Mouse (Mus musculus) liver, embryonic 15.5 days (tissue): ENCODE data around the gene Ppp3r1. TPM values are rescaled to one million over a fixed set of nuclear protein-coding genes. Genes with fewer than 3 reads are reported as not detected.

Source experiments
- ATAC-seq: fragments of 200-750 bp; cut with Nextera tagmentation; 2 replicates; pipeline ENCODE4 v1.8.0; 2017; ENCODE audit warnings: moderate number of reproducible peaks, mild to moderate bottlenecking, moderate library complexity; ENCODE audit not compliant: insufficient read depth
- H3K27ac ChIP-seq: fragments of 300-500 bp; sonication (generic); replicated peaks from 2 replicates; pipeline ENCODE4 v1.5.1; 2015; ENCODE audit warnings: mild to moderate bottlenecking, inconsistent platforms
- H3K27me3 ChIP-seq: fragments of 300-500 bp; sonication (generic); 2 replicates; pipeline ENCODE4 v1.6.1; 2015; ENCODE audit warnings: mild to moderate bottlenecking, inconsistent platforms
- H3K36me3 ChIP-seq: fragments of 300-500 bp; sonication (generic); replicated peaks from 2 replicates; pipeline ENCODE4 v1.6.1; 2015; ENCODE audit warnings: moderate library complexity, mild to moderate bottlenecking, inconsistent platforms
- H3K4me1 ChIP-seq: fragments of 300-500 bp; sonication (generic); replicated peaks from 2 replicates; pipeline ENCODE4 v1.6.1; 2015; ENCODE audit warnings: inconsistent platforms
- H3K4me2 ChIP-seq: fragments of 300-500 bp; sonication (generic); 2 replicates; pipeline ENCODE4 v1.6.1; 2015; ENCODE audit warnings: moderate library complexity, mild to moderate bottlenecking, inconsistent platforms
- H3K4me3 ChIP-seq: fragments of 300-500 bp; sonication (generic); replicated peaks from 2 replicates; pipeline ENCODE4 v1.5.1; 2015; ENCODE audit warnings: mild to moderate bottlenecking, inconsistent platforms
- H3K9ac ChIP-seq: fragments of 300-500 bp; sonication (generic); 2 replicates; pipeline ENCODE4 v1.6.1; 2015; ENCODE audit warnings: moderate library complexity, mild to moderate bottlenecking, inconsistent platforms
- H3K9me3 ChIP-seq: fragments of 300-500 bp; sonication (generic); replicated peaks from 2 replicates; pipeline ENCODE4 v1.6.1; 2016; ENCODE audit warnings: inconsistent platforms
- WGBS: fragments of 180-500 bp; shearing (Covaris S2); methylation state at CpG from one replicate; pipeline ENCODE4 v1.1.7; 2015; ENCODE audit warnings: mixed read lengths; ENCODE audit not compliant: insufficient replicate concordance; 5-methylcytosine and 5-hydroxymethylcytosine counted together
- polyA plus RNA-seq: library from polyadenylated mRNA; unstranded; fragments of >200 nt; fragmentation: Nextera tagmentation; extraction: Ambion mirVana; gene quantifications from 2 replicates; pipeline ENCODE4 v1.2.1, GENCODE M21; 2015

Ppp3r1 gene
- polyA plus RNA-seq, 1 experiment from 2014 or later = 31.0 TPM

DNA sequence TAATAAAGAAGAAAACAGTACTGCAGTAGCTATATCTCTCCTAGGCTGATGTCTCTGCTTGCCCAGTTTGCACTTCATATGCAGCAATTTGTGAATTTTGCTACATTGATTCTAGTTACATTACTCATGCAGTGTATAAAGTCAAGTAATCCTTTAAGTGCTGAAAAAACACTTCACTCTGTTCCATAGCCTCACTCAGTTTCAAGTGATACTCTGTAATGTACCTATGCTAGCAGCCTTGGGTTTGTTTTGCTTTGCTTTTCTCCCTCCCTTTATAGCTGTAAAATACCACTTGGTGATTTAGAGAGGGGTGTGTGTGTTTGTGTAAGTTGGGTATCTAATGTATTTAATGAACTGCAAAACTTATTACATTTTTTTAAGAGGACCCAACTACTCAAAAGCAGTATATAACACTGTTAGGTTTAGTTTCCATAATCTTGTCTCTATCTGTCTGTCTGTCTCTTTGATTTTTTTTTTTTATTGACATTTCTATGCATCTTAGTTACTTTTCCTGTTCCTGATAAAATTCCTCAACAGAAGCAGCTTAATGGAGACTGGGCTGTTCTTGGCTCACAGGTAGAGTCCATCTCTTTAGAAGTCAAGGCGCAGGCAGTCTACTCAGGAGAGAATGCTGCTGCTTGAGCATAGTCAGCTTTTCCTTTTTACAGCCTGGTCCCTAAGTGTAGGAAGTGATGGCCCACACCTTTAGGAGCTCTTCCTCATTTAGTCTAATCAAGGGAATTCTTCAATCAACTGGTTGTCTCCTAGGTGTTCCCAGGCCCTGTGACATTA, 12.1 kb downstream of the Ppp3r1 start:
- H3K27me3 ChIP-seq = no peaks in the 10 kb centered on the region
- ATAC-seq = no peak

DNA sequence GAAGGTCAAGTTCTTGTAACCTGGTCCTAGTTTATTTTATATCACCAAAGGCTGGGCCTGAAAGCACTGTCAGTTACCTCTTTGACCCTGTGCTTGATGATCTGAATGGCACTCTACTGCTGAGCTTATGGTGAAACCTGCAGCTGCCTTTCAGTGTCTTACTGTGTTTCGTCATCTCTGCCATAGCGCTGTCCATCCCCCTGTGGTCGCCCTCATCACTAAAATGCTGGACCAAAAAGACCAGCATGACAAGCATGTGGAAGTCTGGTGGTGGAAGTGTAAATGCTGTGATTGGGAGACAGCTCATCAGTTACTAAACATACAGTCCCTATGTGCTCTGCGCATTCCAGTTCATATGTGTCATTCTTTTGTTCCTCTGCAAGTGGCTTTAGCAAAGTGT, 13.2 kb downstream of the Ppp3r1 start:
- H3K4me2 ChIP-seq = no peak overlapping the region
- H3K36me3 ChIP-seq = 0 out of 2 replicates have a peak, but pooled peaks cover 5% of the 10 kb centered on the region
- no peak for ATAC-seq
- no peak overlapping the region for H3K9ac ChIP-seq
- no peaks in the 10 kb centered on the region for H3K27me3 ChIP-seq
- no peak overlapping the region for H3K27ac ChIP-seq
- 80% methylated on average over 4 of the region's 4 CpGs for WGBS
- no peak overlapping the region for H3K4me3 ChIP-seq
- H3K4me1 ChIP-seq = peaks cover 26% of the 10 kb centered on the region
- H3K9me3 ChIP-seq = no peaks in the 10 kb centered on the region

More for the DNA sequence above, 12.1 kb downstream of the Ppp3r1 start:
- 81% methylated on average over 1 of the region's 1 CpGs for WGBS
- H3K4me1 ChIP-seq = peaks cover 34% of the 10 kb centered on the region
- H3K9ac ChIP-seq = no peak overlapping the region
- H3K27ac ChIP-seq = no peak overlapping the region
- H3K4me3 ChIP-seq = no peak overlapping the region
- no peaks in the 10 kb centered on the region for H3K9me3 ChIP-seq
- no peak overlapping the region for H3K4me2 ChIP-seq
- 0 out of 2 replicates have a peak, but pooled peaks cover 5% of the 10 kb centered on the region for H3K36me3 ChIP-seq

DNA sequence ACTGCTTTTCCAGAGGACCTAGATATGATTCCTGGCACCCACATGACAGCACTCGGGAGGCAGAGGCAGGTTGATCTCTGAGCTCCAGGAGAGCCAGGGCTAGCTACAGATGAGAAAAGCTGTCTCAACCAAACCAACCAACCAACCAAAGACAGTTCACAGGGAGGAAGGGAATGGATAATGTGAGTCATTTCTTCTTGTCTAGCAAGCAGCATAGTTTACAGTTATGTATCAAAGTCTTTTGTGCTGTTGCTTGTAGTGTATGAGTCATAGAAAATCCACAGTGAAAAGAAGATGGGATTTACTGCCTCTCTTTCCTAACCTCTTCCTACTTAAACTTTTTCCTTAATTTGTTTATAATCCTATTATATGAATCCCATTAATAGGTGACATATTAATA, 17.6 kb downstream of the Ppp3r1 start:
- H3K36me3 ChIP-seq = 0 out of 2 replicates have a peak, but pooled peaks cover 5% of the 10 kb centered on the region
- ATAC-seq = no peak

DNA sequence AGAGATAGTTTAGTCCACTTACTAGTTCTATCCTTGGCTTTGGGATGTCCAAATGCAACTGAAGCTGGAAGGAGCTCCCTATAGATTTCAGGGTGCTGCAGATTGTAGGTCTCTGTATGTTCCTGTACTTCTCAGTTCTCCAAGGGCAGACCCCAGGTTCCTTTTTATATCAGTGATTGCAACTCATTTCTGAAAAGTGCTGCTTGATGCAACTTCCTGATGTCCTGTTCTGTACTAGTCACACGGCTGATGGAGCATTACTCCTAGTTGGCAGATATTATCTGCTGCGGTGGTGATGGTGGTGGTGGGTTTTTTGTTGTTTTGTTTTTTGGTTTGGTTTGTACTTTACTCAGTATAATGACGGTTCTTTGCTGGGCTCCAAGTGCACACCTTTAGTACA, 21.7 kb downstream of the Ppp3r1 start:
- Histone ChIP-seq H3K9ac (no peak overlapping the region), H3K4me2 (no peak overlapping the region), H3K4me1 (peaks cover 11% of the 10 kb centered on the region), H3K27me3 (no peaks in the 10 kb centered on the region), H3K36me3 (no peaks in the 10 kb centered on the region), H3K4me3 (no peak overlapping the region), H3K27ac (no peak overlapping the region), H3K9me3 (no peaks in the 10 kb centered on the region)
- 40% methylated on average over 3 of the region's 3 CpGs for WGBS
- ATAC-seq = no peak

More for the DNA sequence above, 17.6 kb downstream of the Ppp3r1 start:
- H3K9ac ChIP-seq = no peak overlapping the region
- H3K9me3 ChIP-seq = no peaks in the 10 kb centered on the region
- H3K27me3 ChIP-seq = no peaks in the 10 kb centered on the region
- no peak overlapping the region for H3K27ac ChIP-seq
- 67% methylated on average over 1 of the region's 1 CpGs for WGBS
- H3K4me2 ChIP-seq = no peak overlapping the region
- no peak overlapping the region for H3K4me3 ChIP-seq
- H3K4me1 ChIP-seq = peaks cover 14% of the 10 kb centered on the region

DNA sequence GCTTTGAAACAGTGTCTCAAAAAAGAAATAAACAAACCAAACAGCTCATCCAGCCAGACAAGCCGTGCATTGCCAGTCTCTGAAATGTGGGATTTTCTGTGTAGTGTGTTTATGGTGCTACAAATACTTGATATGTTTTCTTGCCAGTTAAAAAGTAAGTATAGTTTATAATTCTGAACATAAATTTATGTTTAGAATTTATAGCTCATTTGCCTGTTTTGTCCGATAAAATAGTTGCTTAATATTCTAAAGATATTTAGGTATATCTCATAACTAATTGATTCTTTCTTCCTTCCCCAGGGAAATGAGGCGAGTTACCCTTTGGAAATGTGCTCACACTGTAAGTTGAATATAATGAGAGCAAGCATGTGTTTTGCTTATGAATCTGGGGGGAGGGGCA, 22.7 kb downstream of the Ppp3r1 start, which contains the start of gene Wdr92:
Gene Wdr92 (plus strand): TSS at position 301 of the 400 bp plus-strand sequence.
- Histone ChIP-seq H3K27me3 (no peaks in the 10 kb centered on the region), H3K4me1 (peaks cover 11% of the 10 kb centered on the region), H3K9me3 (no peaks in the 10 kb centered on the region), H3K27ac (no peak within 1 kb of the TSS), H3K4me3 (no peak within 1 kb of the TSS), H3K4me2 (no peak within 1 kb of the TSS), H3K36me3 (no peaks in the 10 kb centered on the region), H3K9ac (no peak within 1 kb of the TSS)
- 75% methylated on average over 3 of the region's 3 CpGs for WGBS
- ATAC-seq = no peak

DNA sequence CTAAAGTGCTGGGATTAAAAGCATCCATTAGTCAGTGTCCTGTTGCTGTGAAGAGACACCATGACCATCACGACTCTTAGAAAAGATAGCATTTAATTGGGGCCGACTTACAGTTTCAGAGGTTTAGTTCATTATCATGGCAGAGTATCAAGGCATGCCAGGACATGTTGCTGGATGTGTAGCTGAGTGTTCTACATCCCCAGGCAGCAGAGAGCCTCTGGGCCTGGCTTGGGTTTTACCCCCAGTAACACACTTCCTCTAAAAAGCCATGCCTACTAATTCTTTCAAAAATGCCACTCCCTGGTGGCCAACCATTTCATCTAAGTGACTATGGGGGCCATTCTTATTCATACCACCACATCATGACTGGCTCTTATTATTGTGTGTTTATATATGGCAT, 24.1 kb downstream of the Ppp3r1 start:
- no peak for ATAC-seq
- peaks cover 11% of the 10 kb centered on the region for H3K4me1 ChIP-seq
- no peak overlapping the region for H3K4me3 ChIP-seq
- H3K4me2 ChIP-seq = no peak overlapping the region
- no peaks in the 10 kb centered on the region for H3K9me3 ChIP-seq
- H3K36me3 ChIP-seq = no peaks in the 10 kb centered on the region
- 75% methylated on average over 2 of the region's 2 CpGs for WGBS
- H3K27me3 ChIP-seq = no peaks in the 10 kb centered on the region
- no peak overlapping the region for H3K27ac ChIP-seq
- no peak overlapping the region for H3K9ac ChIP-seq

DNA sequence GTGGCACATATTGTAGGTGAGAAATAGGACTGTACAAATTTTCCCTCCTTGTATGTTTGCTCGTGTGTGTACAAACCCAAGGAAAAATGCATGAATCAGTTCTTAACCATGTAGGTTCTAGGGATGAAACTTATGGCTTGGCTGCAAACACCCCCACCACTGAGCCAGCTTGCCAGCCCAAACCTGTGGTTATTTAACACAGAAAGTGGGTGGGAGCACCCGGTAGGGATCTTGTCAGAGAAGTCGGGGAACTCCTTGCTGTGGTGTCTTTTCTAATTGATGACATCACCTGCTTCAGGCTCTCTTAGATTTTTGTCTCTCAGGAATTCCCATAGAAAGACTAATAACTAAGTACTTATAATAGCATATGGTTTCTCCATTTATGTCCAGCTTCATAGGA, 28.6 kb downstream of the Ppp3r1 start:
- no peaks in the 10 kb centered on the region; the same call in 1 of the 2 replicates for H3K4me1 ChIP-seq
- ATAC-seq = no peak
- H3K9ac ChIP-seq = no peak overlapping the region
- no peaks in the 10 kb centered on the region for H3K27me3 ChIP-seq
- no peak overlapping the region for H3K27ac ChIP-seq
- H3K4me3 ChIP-seq = no peak overlapping the region
- 66% methylated on average over 3 of the region's 3 CpGs for WGBS
- no peak overlapping the region for H3K4me2 ChIP-seq
- H3K36me3 ChIP-seq = no peaks in the 10 kb centered on the region
- no peaks in the 10 kb centered on the region for H3K9me3 ChIP-seq

DNA sequence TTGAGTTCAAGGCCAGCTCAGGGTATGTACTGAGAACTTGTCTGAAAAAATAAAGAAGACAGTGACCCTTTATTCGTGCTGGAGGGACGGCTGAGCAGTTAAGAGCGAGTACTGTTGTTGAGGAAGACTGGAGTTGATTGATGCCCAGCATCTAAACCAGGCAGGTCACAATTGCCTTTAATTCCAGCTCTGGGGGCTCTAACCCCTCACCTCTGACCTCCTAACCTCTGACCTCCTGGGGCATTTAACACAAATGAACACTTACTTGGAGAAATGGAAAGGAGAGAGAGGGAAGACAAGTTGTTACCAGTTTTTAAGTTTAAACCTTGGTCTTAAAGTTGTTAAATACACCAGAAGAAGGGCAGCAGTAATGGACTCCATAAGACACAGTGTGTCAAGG, 29.7 kb downstream of the Ppp3r1 start:
- no peak overlapping the region for H3K27ac ChIP-seq
- no peak for ATAC-seq
- no peak overlapping the region for H3K4me2 ChIP-seq
- 76% methylated on average over 3 of the region's 3 CpGs for whole genome bisulfite sequencing
- no peaks in the 10 kb centered on the region for H3K9me3 ChIP-seq
- H3K4me1 ChIP-seq = no peaks in the 10 kb centered on the region; the same call in 1 of the 2 replicates
- no peaks in the 10 kb centered on the region for H3K27me3 ChIP-seq
- H3K9ac ChIP-seq = no peak overlapping the region
- H3K4me3 ChIP-seq = no peak overlapping the region
- H3K36me3 ChIP-seq = no peaks in the 10 kb centered on the region; the same call in 1 of the 2 replicates

DNA sequence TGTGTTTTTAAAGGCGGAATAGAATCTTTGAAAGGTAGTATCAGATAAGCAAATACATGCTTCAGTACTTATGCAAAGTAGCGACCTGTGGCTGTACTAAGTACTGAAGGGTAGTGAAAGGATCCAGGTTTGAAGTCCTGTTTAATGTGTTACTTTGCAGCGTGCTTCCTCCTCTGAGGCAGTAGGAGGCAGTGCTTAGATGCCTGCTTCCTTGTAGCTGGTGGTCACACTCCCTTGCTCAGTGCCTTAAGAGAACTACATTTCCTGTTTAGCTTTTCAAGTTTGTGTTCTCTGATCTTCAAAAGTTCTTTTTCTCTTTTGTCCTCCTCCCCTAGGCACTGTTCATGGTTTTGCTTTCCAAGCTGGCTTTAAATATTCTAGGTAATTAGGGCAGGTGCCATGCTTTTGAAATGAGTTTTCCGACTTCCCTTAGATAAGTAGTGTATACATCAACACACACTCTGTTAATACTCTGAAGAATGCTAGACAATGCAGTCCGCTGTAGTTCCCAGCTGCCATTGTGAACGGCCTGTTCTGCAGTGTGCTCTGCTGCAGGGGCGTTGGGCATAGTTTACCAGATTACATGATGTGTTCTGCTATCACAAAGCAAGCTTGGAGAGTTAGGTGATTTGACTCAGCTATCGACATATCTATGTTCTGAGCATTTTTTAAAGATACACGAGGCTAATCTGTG, 33.2 kb downstream of the Ppp3r1 start:
- no peaks in the 10 kb centered on the region for H3K27me3 ChIP-seq
- H3K4me2 ChIP-seq = no peak overlapping the region
- no peak overlapping the region for H3K27ac ChIP-seq
- no peak for ATAC-seq
- H3K4me3 ChIP-seq = no peak overlapping the region
- no peaks in the 10 kb centered on the region for H3K9me3 ChIP-seq
- no peaks in the 10 kb centered on the region for H3K4me1 ChIP-seq
- H3K9ac ChIP-seq = no peak overlapping the region
- WGBS = 73% methylated on average over 9 of the region's 9 CpGs
- H3K36me3 ChIP-seq = peaks cover 30% of the 10 kb centered on the region

DNA sequence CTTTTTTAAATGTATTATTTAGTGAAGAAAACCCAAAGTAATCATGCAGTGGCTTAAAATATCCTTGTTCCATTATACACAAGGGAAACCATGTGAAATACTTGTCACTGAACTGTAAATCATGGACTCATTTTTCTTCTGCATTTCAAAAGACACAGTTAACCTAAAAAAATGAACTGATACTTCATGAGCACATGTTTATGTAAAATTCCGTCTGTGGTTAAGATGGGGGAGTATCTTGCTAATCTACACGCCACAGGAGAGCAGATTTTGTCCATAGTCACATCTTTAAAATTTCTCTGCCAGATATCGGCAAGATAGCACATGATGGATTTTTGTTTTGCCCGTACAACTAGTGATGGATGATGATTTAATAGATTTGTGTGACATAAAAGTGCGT, 40.1 kb downstream of the Ppp3r1 start:
- H3K36me3 ChIP-seq = peaks cover 81% of the 10 kb centered on the region
- no peak overlapping the region for H3K4me2 ChIP-seq
- H3K9me3 ChIP-seq = no peaks in the 10 kb centered on the region
- H3K9ac ChIP-seq = no peak overlapping the region
- H3K27ac ChIP-seq = no peak overlapping the region
- no peaks in the 10 kb centered on the region for H3K4me1 ChIP-seq
- no peak for ATAC-seq
- 68% methylated on average over 5 of the region's 5 CpGs for WGBS
- H3K27me3 ChIP-seq = no peaks in the 10 kb centered on the region
- no peak overlapping the region for H3K4me3 ChIP-seq

DNA sequence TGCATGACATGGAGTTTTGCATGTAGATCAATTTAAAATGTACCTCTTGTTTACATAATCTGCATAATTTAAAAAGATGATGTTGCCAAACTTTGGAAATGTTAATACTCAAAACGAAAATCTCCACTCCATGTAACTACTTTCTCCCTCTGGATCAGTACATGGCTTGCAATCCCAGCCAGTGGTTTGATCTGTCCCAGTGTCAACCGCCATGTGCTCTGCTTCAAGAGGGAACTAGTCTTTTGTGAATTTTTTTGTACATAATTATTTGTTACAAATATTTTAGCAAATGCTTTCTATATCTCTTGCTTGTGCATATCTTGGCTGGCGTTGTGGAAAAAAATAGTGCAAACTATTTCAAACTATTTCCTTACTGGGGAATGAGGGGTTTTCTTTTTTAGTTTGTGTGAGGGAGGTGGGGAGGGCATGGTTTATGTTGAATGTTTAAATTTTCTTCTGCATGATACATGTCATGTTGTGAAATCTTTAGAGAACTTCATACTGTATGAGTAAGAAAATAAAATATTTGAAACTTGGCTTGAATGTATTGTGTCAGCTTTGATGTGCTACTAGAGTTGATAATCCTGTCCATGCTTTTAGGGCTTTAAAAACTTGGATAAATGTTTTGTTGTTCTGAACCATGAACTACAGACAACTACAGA, 40.9 kb downstream of the Ppp3r1 start:
- Histone ChIP-seq H3K36me3 (peaks cover 74% of the 10 kb centered on the region), H3K4me2 (no peak overlapping the region), H3K27ac (no peak overlapping the region), H3K9me3 (no peaks in the 10 kb centered on the region), H3K9ac (no peak overlapping the region), H3K4me3 (no peak overlapping the region), H3K4me1 (no peaks in the 10 kb centered on the region), H3K27me3 (no peaks in the 10 kb centered on the region)
- ATAC-seq = no peak
- WGBS = 76% methylated on average over 3 of the region's 3 CpGs
